Mouse (Mus musculus) myocyte (in vitro differentiated cells): ENCODE results near the gene Ttll8.

Experiments used
- MAX ChIP-seq: IDR thresholded peaks from one replicate; pipeline ENCODE4 v1.6.1; 2011; ENCODE audit warnings: low read depth, mild to moderate bottlenecking, control low read depth
- MYOG ChIP-seq, 3 experiments: IDR thresholded peaks; one replicate each; pipeline ENCODE4 v1.6.1; 2011; ENCODE audit warnings: control low read depth in 2 of 3, low read depth in 2 of 3, mild to moderate bottlenecking in 2 of 3; ENCODE audit not compliant: insufficient read length in 2 of 3, control insufficient read depth in 1 of 3, insufficient read depth in 1 of 3
- POLR2A ChIP-seq: IDR thresholded peaks from one replicate; pipeline ENCODE4 v1.6.1; 2011; ENCODE audit warnings: low read depth, mild to moderate bottlenecking, control low read depth, moderate library complexity; ENCODE audit not compliant: insufficient read length
- REST ChIP-seq: IDR thresholded peaks from one replicate; pipeline ENCODE4 v1.6.1; 2011; ENCODE audit warnings: mild to moderate bottlenecking, control low read depth, moderate library complexity; ENCODE audit not compliant: insufficient read depth, insufficient read length
- SRF ChIP-seq: IDR thresholded peaks from one replicate; pipeline ENCODE4 v1.6.1; 2011; ENCODE audit warnings: low read depth; ENCODE audit not compliant: control insufficient read depth, insufficient read length
- USF1 ChIP-seq: IDR thresholded peaks from one replicate; pipeline ENCODE4 v1.6.1; 2011; ENCODE audit warnings: low read depth, mild to moderate bottlenecking, control low read depth, moderate library complexity

GRCm38 (mm10) chr15:88943896-88944551 lies 10.2 kb downstream of the Ttll8 start:
- TF ChIP-seq MAX: no peak
- TF ChIP-seq MYOG (IDR thresholded peaks at IDR 0.05; ENCODE audit: control insufficient read depth in 1 of 3, insufficient read depth in 1 of 3, insufficient read length in 2 of 3, low read depth in 2 of 3): no peak
- TF ChIP-seq USF1: no peak
- TF ChIP-seq POLR2A: no peak
- TF ChIP-seq SRF: no peak
- no peak for TF ChIP-seq REST
